Mouse (Mus musculus): ENCODE data around the gene March10. TPM values are rescaled to one million over a fixed set of nuclear protein-coding genes. Genes with fewer than 3 reads are reported as not detected.

Gene March10
- total and polyA plus RNA-seq, 3 experiments, result 0.05 TPM; not detected in 2

- H3K36me3 ChIP-seq (replicated peaks), result no peaks in the 10 kb centered on the region
- peaks cover 31% of the 10 kb centered on the region for H3K27me3 ChIP-seq (ENCODE audit: insufficient read depth, low read length)
- DNase-seq (ENCODE audit: low spot score) (no peak), ATAC-seq (ENCODE audit: extremely low read depth, insufficient number of reproducible peaks, low FRiP score, poor library complexity, severe bottlenecking) (no peak)
- no peak overlapping the region for H3K4me3 ChIP-seq (ENCODE audit: low read depth, low read length)
- no peaks in the 10 kb centered on the region for H3K9me3 ChIP-seq (replicated peaks)
- TF ChIP-seq POLR2AphosphoS5 (IDR thresholded peaks at IDR 0.05; ENCODE audit: insufficient replicate concordance, low read depth, low read length), result no peak
- TF ChIP-seq GATA2 (IDR thresholded peaks at IDR 0.05; ENCODE audit: borderline replicate concordance, low read depth, low read length), result no peak
- TF ChIP-seq CTCF (IDR thresholded peaks at IDR 0.05; ENCODE audit: low read depth, low read length), result no peak
- no peak for TF ChIP-seq GATA1 (IDR thresholded peaks at IDR 0.05; ENCODE audit: borderline replicate concordance, low read length)
- TF ChIP-seq TAL1 (conservative IDR thresholded peaks at IDR 0.05; ENCODE audit: low read depth, low read length), result no peak
- no peaks in the 10 kb centered on the region for H3K4me1 ChIP-seq (ENCODE audit: insufficient read depth, low read depth, low read length)
These were observed 140.4 kb downstream of the March10 start for GRCm38 (mm10) chr11:105316121-105316520.

GRCm38 (mm10) chr11:105315296-105315695 lies 141.2 kb downstream of the March10 start:
- Histone ChIP-seq H3K9me3 (replicated peaks) (no peaks in the 10 kb centered on the region), H3K27me3 (ENCODE audit: insufficient read depth, low read length) (peaks cover 31% of the 10 kb centered on the region), H3K36me3 (replicated peaks) (no peaks in the 10 kb centered on the region), H3K4me3 (ENCODE audit: low read depth, low read length) (no peak overlapping the region), H3K4me1 (ENCODE audit: insufficient read depth, low read depth, low read length) (no peaks in the 10 kb centered on the region)
- no peak for TF ChIP-seq CTCF (IDR thresholded peaks at IDR 0.05; ENCODE audit: low read depth, low read length)
- no peak for TF ChIP-seq POLR2AphosphoS5 (IDR thresholded peaks at IDR 0.05; ENCODE audit: insufficient replicate concordance, low read depth, low read length)
- TF ChIP-seq GATA1 (IDR thresholded peaks at IDR 0.05; ENCODE audit: borderline replicate concordance, low read length), result no peak
- no peak for TF ChIP-seq GATA2 (IDR thresholded peaks at IDR 0.05; ENCODE audit: borderline replicate concordance, low read depth, low read length)
- TF ChIP-seq TAL1 (conservative IDR thresholded peaks at IDR 0.05; ENCODE audit: low read depth, low read length), result no peak
- DNase-seq (ENCODE audit: low spot score) (no peak), ATAC-seq (ENCODE audit: extremely low read depth, insufficient number of reproducible peaks, low FRiP score, poor library complexity, severe bottlenecking) (no peak)

- DNase-seq (ENCODE audit: low spot score), result no peak
- peaks cover 31% of the 10 kb centered on the region for H3K27me3 ChIP-seq (ENCODE audit: insufficient read depth, low read length)
- ATAC-seq (ENCODE audit: extremely low read depth, insufficient number of reproducible peaks, low FRiP score, poor library complexity, severe bottlenecking), result no peak
These were observed 142.9 kb downstream of the March10 start for GRCm38 (mm10) chr11:105313633-105314014.

GRCm38 (mm10) chr11:105312972-105313632 lies 143.4 kb downstream of the March10 start:
- H3K4me3 ChIP-seq (ENCODE audit: low read depth, low read length), result no peak overlapping the region
- H3K27me3 ChIP-seq (ENCODE audit: insufficient read depth, low read length), result peaks cover 31% of the 10 kb centered on the region
- DNase-seq (ENCODE audit: low spot score) (no peak), ATAC-seq (ENCODE audit: extremely low read depth, insufficient number of reproducible peaks, low FRiP score, poor library complexity, severe bottlenecking) (no peak)
- H3K4me1 ChIP-seq (ENCODE audit: insufficient read depth, low read depth, low read length), result no peaks in the 10 kb centered on the region
- no peaks in the 10 kb centered on the region for H3K9me3 ChIP-seq (replicated peaks)
- TF ChIP-seq POLR2AphosphoS5 (IDR thresholded peaks at IDR 0.05; ENCODE audit: insufficient replicate concordance, low read depth, low read length), result no peak
- no peak for TF ChIP-seq CTCF (IDR thresholded peaks at IDR 0.05; ENCODE audit: low read depth, low read length)
- TF ChIP-seq GATA2 (IDR thresholded peaks at IDR 0.05; ENCODE audit: borderline replicate concordance, low read depth, low read length), result no peak
- no peak for TF ChIP-seq TAL1 (conservative IDR thresholded peaks at IDR 0.05; ENCODE audit: low read depth, low read length)
- TF ChIP-seq GATA1 (IDR thresholded peaks at IDR 0.05; ENCODE audit: borderline replicate concordance, low read length), result no peak
- H3K36me3 ChIP-seq (replicated peaks), result no peaks in the 10 kb centered on the region

More at GRCm38 (mm10) chr11:105313633-105314014, 142.9 kb downstream of the March10 start:
- no peaks in the 10 kb centered on the region for H3K36me3 ChIP-seq (replicated peaks)
- H3K4me1 ChIP-seq (ENCODE audit: insufficient read depth, low read depth, low read length), result no peaks in the 10 kb centered on the region
- no peaks in the 10 kb centered on the region for H3K9me3 ChIP-seq (replicated peaks)
- no peak overlapping the region for H3K4me3 ChIP-seq (ENCODE audit: low read depth, low read length)
- TF ChIP-seq GATA2 (IDR thresholded peaks at IDR 0.05; ENCODE audit: borderline replicate concordance, low read depth, low read length) (no peak), TAL1 (conservative IDR thresholded peaks at IDR 0.05; ENCODE audit: low read depth, low read length) (no peak), GATA1 (IDR thresholded peaks at IDR 0.05; ENCODE audit: borderline replicate concordance, low read length) (no peak), POLR2AphosphoS5 (IDR thresholded peaks at IDR 0.05; ENCODE audit: insufficient replicate concordance, low read depth, low read length) (no peak), CTCF (IDR thresholded peaks at IDR 0.05; ENCODE audit: low read depth, low read length) (no peak)

GRCm38 (mm10) chr11:105312311-105312942 lies 144.1 kb downstream of the March10 start:
- no peaks in the 10 kb centered on the region for H3K9me3 ChIP-seq (replicated peaks)
- peaks cover 31% of the 10 kb centered on the region for H3K27me3 ChIP-seq (ENCODE audit: insufficient read depth, low read length)
- H3K4me1 ChIP-seq (ENCODE audit: insufficient read depth, low read depth, low read length), result no peaks in the 10 kb centered on the region
- DNase-seq (ENCODE audit: low spot score), result no peak
- no peak for ATAC-seq (ENCODE audit: extremely low read depth, insufficient number of reproducible peaks, low FRiP score, poor library complexity, severe bottlenecking)
- no peaks in the 10 kb centered on the region for H3K36me3 ChIP-seq (replicated peaks)
- H3K4me3 ChIP-seq (ENCODE audit: low read depth, low read length), result no peak overlapping the region
- TF ChIP-seq GATA1 (IDR thresholded peaks at IDR 0.05; ENCODE audit: borderline replicate concordance, low read length), result no peak
- TF ChIP-seq POLR2AphosphoS5 (IDR thresholded peaks at IDR 0.05; ENCODE audit: insufficient replicate concordance, low read depth, low read length), result no peak
- no peak for TF ChIP-seq CTCF (IDR thresholded peaks at IDR 0.05; ENCODE audit: low read depth, low read length)
- TF ChIP-seq TAL1 (conservative IDR thresholded peaks at IDR 0.05; ENCODE audit: low read depth, low read length), result no peak
- TF ChIP-seq GATA2 (IDR thresholded peaks at IDR 0.05; ENCODE audit: borderline replicate concordance, low read depth, low read length), result no peak

- no peak for DNase-seq (ENCODE audit: low spot score)
- no peak overlapping the region for H3K4me3 ChIP-seq (ENCODE audit: low read depth, low read length)
- H3K4me1 ChIP-seq (ENCODE audit: insufficient read depth, low read depth, low read length), result no peaks in the 10 kb centered on the region
- no peak for ATAC-seq (ENCODE audit: extremely low read depth, insufficient number of reproducible peaks, low FRiP score, poor library complexity, severe bottlenecking)
- H3K36me3 ChIP-seq (replicated peaks), result no peaks in the 10 kb centered on the region
- no peaks in the 10 kb centered on the region for H3K9me3 ChIP-seq (replicated peaks)
- peaks cover 28% of the 10 kb centered on the region; the same call in 1 of the 2 replicates for H3K27me3 ChIP-seq (ENCODE audit: insufficient read depth, low read length)
- no peak for TF ChIP-seq TAL1 (conservative IDR thresholded peaks at IDR 0.05; ENCODE audit: low read depth, low read length)
- no peak for TF ChIP-seq POLR2AphosphoS5 (IDR thresholded peaks at IDR 0.05; ENCODE audit: insufficient replicate concordance, low read depth, low read length)
- TF ChIP-seq GATA2 (IDR thresholded peaks at IDR 0.05; ENCODE audit: borderline replicate concordance, low read depth, low read length), result no peak
- no peak for TF ChIP-seq CTCF (IDR thresholded peaks at IDR 0.05; ENCODE audit: low read depth, low read length)
- TF ChIP-seq GATA1 (IDR thresholded peaks at IDR 0.05; ENCODE audit: borderline replicate concordance, low read length), result no peak
These were observed 145.1 kb downstream of the March10 start for GRCm38 (mm10) chr11:105311291-105311975.

Other genes starting within 250 kb of the March10 start
- gene Mrc2, start 164.1 kb downstream of the March10 start, total RNA-seq (2014; fragmentation: Nextera tagmentation), result not detected in 2 replicates
- 0.27 TPM in 1 of 2 replicates, not detected in the other for gene Mrc2, start 164.1 kb downstream of the March10 start, total RNA-seq (2017)
- not detected in 2 replicates for gene Mrc2, start 164.1 kb downstream of the March10 start, polyA plus RNA-seq (2012)
- gene Tanc2, start 133.3 kb upstream of the March10 start, total RNA-seq (2014; fragmentation: Nextera tagmentation), result 1.4 TPM in 1 of 2 replicates, not detected in the other
- gene Tanc2, start 133.3 kb upstream of the March10 start, total RNA-seq (2017), result 0.06 and 0.27 TPM in 2 replicates
- not detected in 2 replicates for gene Tanc2, start 133.3 kb upstream of the March10 start, polyA plus RNA-seq (2012)